Mouse (Mus musculus): ENCODE measurements around the gene Pdia2. TPM values are rescaled to one million over a fixed set of nuclear protein-coding genes. Genes with fewer than 3 reads are reported as not detected.

The Pdia2 gene
- under 1 TPM in 1 of 2 experiments, not detected in 1; 0.18 TPM for total RNA-seq (2021)
- long read RNA-seq, experiment 1, result 0 reads
- long read RNA-seq, experiment 2, partial matches to known transcripts, result 1 of 23 reads
- long read RNA-seq, experiment 2, other reads (novel, unspliced or antisense), result 22 of 23 reads

- no peak for DNase-seq (ENCODE audit: low spot score in 2 of 2)
These were observed at the start of gene Pdia2 for GRCm38 (mm10) chr17:26198892-26199291. TSS of gene Pdia2 (minus strand) at chr17:26199087.

- DNase-seq (ENCODE audit: low spot score in 2 of 2), result peak; percentile 86 to 94
These were observed 45.4 kb upstream of the Pdia2 start, which contains the start of gene Fam234a for GRCm38 (mm10) chr17:26244101-26244841. TSS of gene Fam234a (minus strand) at chr17:26244242.

GRCm38 (mm10) chr17:26243471-26244100 lies 44.7 kb upstream of the Pdia2 start:
- peak in 1 of 2 experiments; percentile 65 for DNase-seq (ENCODE audit: low spot score in 2 of 2)

GRCm38 (mm10) chr17:26240990-26241389 lies 42.1 kb upstream of the Pdia2 start:
- DNase-seq (ENCODE audit: low spot score in 2 of 2), result no peak

GRCm38 (mm10) chr17:26240120-26240790 lies 41.4 kb upstream of the Pdia2 start:
- no peak for DNase-seq (ENCODE audit: low spot score in 2 of 2)

- no peak for DNase-seq (ENCODE audit: low spot score in 2 of 2)
These were observed 40.7 kb upstream of the Pdia2 start for GRCm38 (mm10) chr17:26239551-26239950.

GRCm38 (mm10) chr17:26237667-26238066 lies 38.8 kb upstream of the Pdia2 start:
- no peak for DNase-seq (ENCODE audit: low spot score in 2 of 2)

- DNase-seq (ENCODE audit: low spot score in 2 of 2), result no peak
These were observed 36.4 kb upstream of the Pdia2 start for GRCm38 (mm10) chr17:26235077-26235815.

- no peak for DNase-seq (ENCODE audit: low spot score in 2 of 2)
These were observed 35.5 kb upstream of the Pdia2 start for GRCm38 (mm10) chr17:26234386-26234785.

- no peak for DNase-seq (ENCODE audit: low spot score in 2 of 2)
These were observed 34.0 kb upstream of the Pdia2 start for GRCm38 (mm10) chr17:26232863-26233262.

- no peak for DNase-seq (ENCODE audit: low spot score in 2 of 2)
These were observed 32.3 kb upstream of the Pdia2 start for GRCm38 (mm10) chr17:26231156-26231555.

- DNase-seq (ENCODE audit: low spot score in 2 of 2), result no peak
These were observed 30.9 kb upstream of the Pdia2 start for GRCm38 (mm10) chr17:26229776-26230175.

- DNase-seq (ENCODE audit: low spot score in 2 of 2), result no peak
These were observed 26.3 kb upstream of the Pdia2 start for GRCm38 (mm10) chr17:26225150-26225549.

- no peak for DNase-seq (ENCODE audit: low spot score in 2 of 2)
These were observed 22.6 kb upstream of the Pdia2 start for GRCm38 (mm10) chr17:26221508-26221907.

- DNase-seq (ENCODE audit: low spot score in 2 of 2), result no peak
These were observed 13.8 kb upstream of the Pdia2 start for GRCm38 (mm10) chr17:26212681-26213080.

- no peak for DNase-seq (ENCODE audit: low spot score in 2 of 2)
These were observed 13.4 kb upstream of the Pdia2 start for GRCm38 (mm10) chr17:26212241-26212640.

- DNase-seq (ENCODE audit: low spot score in 2 of 2), result no peak
These were observed 8.8 kb upstream of the Pdia2 start, which contains the start of gene Arhgdig for GRCm38 (mm10) chr17:26207686-26208085. TSS of gene Arhgdig (minus strand) at chr17:26207786.

GRCm38 (mm10) chr17:26206392-26206791 lies 7.5 kb upstream of the Pdia2 start:
- no peak for DNase-seq (ENCODE audit: low spot score in 2 of 2)

- DNase-seq (ENCODE audit: low spot score in 2 of 2), result no peak
These were observed 5.9 kb upstream of the Pdia2 start for GRCm38 (mm10) chr17:26204766-26205165.

- peak; percentile 40 to 60 for DNase-seq (ENCODE audit: low spot score in 2 of 2)
These were observed 4.5 kb upstream of the Pdia2 start for GRCm38 (mm10) chr17:26203321-26203811.

- DNase-seq (ENCODE audit: low spot score in 2 of 2), result peak in 1 of 2 experiments; percentile 42
These were observed 3.9 kb upstream of the Pdia2 start, which contains the start of gene Rgs11 for GRCm38 (mm10) chr17:26202737-26203136. TSS of gene Rgs11 (plus strand) at chr17:26202951.

All from layer of hippocampus, postnatal 14 days (tissue).